Mouse (Mus musculus) CH12.LX (cell line): Measurements from ENCODE around the gene Dnajb13. TPM values are rescaled to one million over a fixed set of nuclear protein-coding genes. Genes with fewer than 3 reads are reported as not detected.

ENCODE experiments used
- DNase-seq: peaks from one replicate; pipeline ENCODE4 v3.0.0-alpha.2; 2013; ENCODE audit errors: extremely low read depth
- H3K27ac ChIP-seq: 2 replicates; pipeline ENCODE4 v1.5.1; 2012; ENCODE audit warnings: low read depth, mild to moderate bottlenecking, control low read depth, moderate library complexity; ENCODE audit not compliant: insufficient read depth
- H3K27me3 ChIP-seq: replicated peaks from 2 replicates; pipeline ENCODE3; 2012; ENCODE audit warnings: inconsistent platforms
- H3K36me3 ChIP-seq, 2 experiments: replicated peaks in 1 of 2; 2 replicates each; pipeline versions ENCODE3 to v1.6.1; 2012; ENCODE audit warnings: inconsistent platforms in 1 of 2, low read length in 1 of 2, mild to moderate bottlenecking in 1 of 2, mixed read lengths in 1 of 2, moderate library complexity in 1 of 2; ENCODE audit not compliant: control insufficient read depth in 1 of 2, insufficient read depth in 1 of 2
- H3K4me1 ChIP-seq, 2 experiments: 2 replicates each; pipeline ENCODE4 v1.6.1; 2012; ENCODE audit warnings: inconsistent platforms in 1 of 2, moderate library complexity in 1 of 2; ENCODE audit not compliant: insufficient read depth in 2 of 2, control insufficient read depth in 1 of 2
- H3K4me2 ChIP-seq: 2 replicates; pipeline ENCODE4 v1.6.1; 2012; ENCODE audit warnings: low read depth, mild to moderate bottlenecking, control low read depth; ENCODE audit not compliant: poor library complexity, insufficient read depth, severe bottlenecking
- H3K4me3 ChIP-seq, 3 experiments: fragments of 150-350 bp in 1 of 3; sonication (generic) in 1 of 3; replicated peaks in 1 of 3; 2 replicates each; pipeline versions ENCODE3 to v1.5.1; 2011 to 2012; ENCODE audit warnings: low read depth in 2 of 3, low read length in 2 of 3, mild to moderate bottlenecking in 2 of 3, moderate library complexity in 2 of 3, control low read depth in 1 of 3, improper control_type of control experiment in 1 of 3, inconsistent platforms in 1 of 3, mixed read lengths in 1 of 3; ENCODE audit not compliant: poor library complexity in 1 of 3
- H3K79me2 ChIP-seq: replicated peaks from 2 replicates; pipeline ENCODE4 v1.6.1; 2012; ENCODE audit warnings: mild to moderate bottlenecking, moderate library complexity; ENCODE audit not compliant: control insufficient read depth, poor library complexity, insufficient read depth, severe bottlenecking; ENCODE audit errors: extremely low read depth
- H3K9ac ChIP-seq: 2 replicates; pipeline ENCODE4 v1.6.1; 2012; ENCODE audit warnings: low read depth, mild to moderate bottlenecking, control low read depth, moderate library complexity; ENCODE audit not compliant: insufficient read depth
- H3K9me3 ChIP-seq: replicated peaks from 2 replicates; pipeline ENCODE3; 2012; ENCODE audit warnings: low read length, inconsistent platforms, mixed read lengths
- BHLHE40 ChIP-seq: IDR thresholded peaks from 2 replicates; pipeline ENCODE4 v1.6.1; 2011; ENCODE audit warnings: mild to moderate bottlenecking, low read depth, low read length, improper control_type of control experiment
- CHD2 ChIP-seq: IDR thresholded peaks from 2 replicates; pipeline ENCODE4 v1.6.1; 2011; ENCODE audit warnings: low read length, improper control_type of control experiment
- HCFC1 ChIP-seq: IDR thresholded peaks from 2 replicates; pipeline ENCODE4 v1.6.1; 2012; ENCODE audit warnings: low read depth, mild to moderate bottlenecking, inconsistent platforms, low read length, improper control_type of control experiment
- IRF4 ChIP-seq: IDR thresholded peaks from 2 replicates; pipeline ENCODE4 v1.6.1; 2014; ENCODE audit warnings: low read depth, mild to moderate bottlenecking, inconsistent platforms, low read length, improper control_type of control experiment
- MEF2A ChIP-seq: IDR thresholded peaks from 2 replicates; pipeline ENCODE4 v1.6.1; 2014; ENCODE audit warnings: low read depth, mild to moderate bottlenecking, inconsistent platforms, low read length, improper control_type of control experiment, borderline replicate concordance
- POLR2A ChIP-seq: IDR thresholded peaks from 2 replicates; pipeline ENCODE4 v1.6.1; 2011; ENCODE audit warnings: low read depth, mild to moderate bottlenecking, improper control_type of control experiment, low read length
- POLR2AphosphoS2 ChIP-seq: IDR thresholded peaks from 2 replicates; pipeline ENCODE4 v1.6.1; 2011; ENCODE audit warnings: low read depth, low read length, improper control_type of control experiment
- SMC3 ChIP-seq: IDR thresholded peaks from 2 replicates; pipeline ENCODE4 v1.6.1; 2011; ENCODE audit warnings: low read depth, low read length, improper control_type of control experiment
- TCF12 ChIP-seq: IDR thresholded peaks from 2 replicates; pipeline ENCODE4 v1.6.1; 2014; ENCODE audit warnings: low read depth, mild to moderate bottlenecking, inconsistent platforms, low read length, improper control_type of control experiment
- USF1 ChIP-seq: IDR thresholded peaks from 2 replicates; pipeline ENCODE4 v1.6.1; 2014; ENCODE audit warnings: low read depth, mild to moderate bottlenecking, inconsistent platforms, low read length, improper control_type of control experiment
- ZMIZ1 ChIP-seq: IDR thresholded peaks from 2 replicates; pipeline ENCODE4 v1.6.1; 2012; ENCODE audit warnings: low read depth, mild to moderate bottlenecking, inconsistent platforms, low read length, improper control_type of control experiment
- ZNF384 ChIP-seq: IDR thresholded peaks from 2 replicates; pipeline ENCODE4 v1.6.1; 2012; ENCODE audit warnings: low read depth, low read length, improper control_type of control experiment, inconsistent platforms
- dilution Hi-C: fragments of 300-500 bp; cut with MboI; formaldehyde crosslinking; loops from 2 replicates; pipeline ENCODE4 v1.14.3; 2020; ENCODE audit warnings: low sequenced_read_pairs; ENCODE audit not compliant: extremely low pct_unique_long_range_greater_than_20kb, extremely low pct_ligation_motif_present
- in situ Hi-C: fragments of 300-500 bp; cut with MboI; formaldehyde crosslinking; loops from 3 replicates; pipeline ENCODE4 v1.14.3; 2019; ENCODE audit warnings: low sequenced_read_pairs, low pct_ligation_motif_present, low pct_unique_long_range_greater_than_20kb, mixed read lengths
- polyA plus RNA-seq: library from polyadenylated mRNA; unstranded; fragments of >175 nt; gene quantifications from 2 replicates; pipeline ENCODE4 v1.2.1, GENCODE M21; 2012; ENCODE audit warnings: low read depth; ENCODE audit not compliant: insufficient read length
- total RNA-seq, 2 experiments: library from RNA; depleted of rRNA; stranded (reverse); fragments of 300-350 nt in 1 of 2; fragments of >200 nt in 1 of 2; gene quantifications; 2 replicates each; pipeline ENCODE4 v1.2.3; 2012 to 2014

Gene Dnajb13
- total and polyA plus RNA-seq, 3 experiments = 13.9 to 32.0 (median 15.6) TPM

DNA sequence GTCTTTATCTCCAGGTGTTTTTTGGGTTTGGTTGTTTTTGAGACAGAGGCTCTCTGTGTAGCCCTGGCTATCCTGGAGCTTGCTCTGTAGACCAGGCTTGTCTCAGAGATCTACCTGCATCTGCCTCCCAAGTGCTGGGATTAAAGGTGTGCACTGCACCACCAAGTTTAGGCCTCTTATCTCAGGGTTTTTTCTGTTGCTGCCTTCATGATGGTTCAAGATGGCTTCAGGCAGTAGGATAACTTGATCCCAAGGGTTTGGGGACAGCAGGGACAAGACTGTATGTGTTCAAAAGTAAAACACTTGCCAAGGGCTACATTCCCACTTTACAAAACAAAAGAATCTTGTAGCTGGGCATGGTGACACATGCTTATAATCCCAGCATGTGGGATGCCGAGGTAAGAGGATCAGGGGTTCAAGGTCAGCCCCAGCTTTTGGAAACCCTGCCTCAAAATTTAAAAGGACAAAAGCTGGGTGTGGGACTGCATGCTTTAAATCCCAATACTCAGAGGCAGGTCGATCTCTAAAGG is 12.9 kb downstream of the Dnajb13 start:
- Histone ChIP-seq H3K4me2 (no peak overlapping the region), H3K79me2 (no peaks in the 10 kb centered on the region), H3K9ac (no peak overlapping the region), H3K27me3 (no peaks in the 10 kb centered on the region), H3K36me3 (peaks cover 41 to 83% of the 10 kb centered on the region in 2 experiments), H3K9me3 (no peaks in the 10 kb centered on the region), H3K4me1 (peaks cover 21 to 94% of the 10 kb centered on the region in 2 experiments), H3K27ac (peak overlapping the region; percentile 62; the same call in 1 of the 2 replicates), H3K4me3 (no peak overlapping the region)
- dilution Hi-C loops = no loop called here
- in situ Hi-C loops = no loop called here
- DNase-seq = peak; percentile 29
- TF ChIP-seq POLR2AphosphoS2 = 0 out of 2 replicates have a peak, but pooled peaks have one; percentile 15
- TF ChIP-seq MEF2A = no peak
- peak; percentile 85 for TF ChIP-seq ZMIZ1
- no peak for TF ChIP-seq IRF4
- TF ChIP-seq BHLHE40 = no peak
- TF ChIP-seq CHD2 = peak; percentile 27

DNA sequence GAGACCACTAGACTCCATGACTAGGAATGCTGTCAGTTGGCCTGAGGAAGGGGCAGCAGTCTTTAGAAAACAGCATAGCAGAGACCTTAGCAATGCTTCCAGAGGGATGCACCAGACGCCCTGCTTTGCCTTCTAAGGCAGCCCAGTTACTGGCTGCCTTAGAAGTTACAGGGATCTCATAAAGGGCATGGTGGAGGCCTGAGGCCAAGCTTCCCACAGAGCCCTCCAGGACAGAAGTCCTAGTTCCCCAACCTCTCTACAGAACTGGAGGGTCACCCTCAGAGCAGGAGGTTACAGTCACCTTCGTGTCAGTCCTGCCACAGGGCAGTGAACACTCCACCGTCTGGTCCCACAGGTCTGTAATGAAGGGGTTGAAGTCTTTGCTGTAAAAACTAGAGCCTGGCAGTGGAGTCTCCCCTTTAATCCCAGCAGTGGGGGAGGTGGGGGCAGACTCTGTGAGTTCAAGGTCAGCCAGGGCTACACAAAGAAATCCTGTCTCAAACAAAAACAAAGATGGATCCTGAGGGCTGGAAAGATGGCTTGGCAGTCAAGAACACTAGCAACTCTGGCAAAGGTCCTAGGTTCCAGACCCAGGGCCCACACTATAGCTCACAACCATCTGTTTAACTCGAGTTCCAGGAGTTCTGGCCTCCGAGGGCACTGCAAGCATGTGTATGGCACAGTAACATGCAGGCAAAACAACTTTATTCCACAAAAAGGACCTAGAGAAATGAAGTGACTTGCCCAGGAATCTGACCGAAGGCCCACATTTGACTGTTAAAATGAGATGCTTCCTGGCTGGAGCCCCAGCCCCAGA is 13.5 kb downstream of the Dnajb13 start:
- in situ Hi-C loops (no loop called here), dilution Hi-C loops (no loop called here)
- no peak overlapping the region for H3K27ac ChIP-seq
- H3K36me3 ChIP-seq = peaks cover 44 to 83% of the 10 kb centered on the region in 2 experiments
- H3K9me3 ChIP-seq = no peaks in the 10 kb centered on the region
- TF ChIP-seq MEF2A (0 out of 2 replicates have a peak, but pooled peaks have one; percentile 19), POLR2AphosphoS2 (peak; percentile 34), HCFC1 (no peak), POLR2A (peak; percentile 16; the same call in 1 of the 2 replicates), ZNF384 (no peak), ZMIZ1 (peak; percentile 36; the same call in 1 of the 2 replicates), USF1 (no peak), TCF12 (no peak), SMC3 (no peak)
- DNase-seq = peak; percentile 29
- no peaks in the 10 kb centered on the region for H3K27me3 ChIP-seq
- no peak overlapping the region for H3K4me3 ChIP-seq
- peaks cover 24 to 94% of the 10 kb centered on the region in 2 experiments for H3K4me1 ChIP-seq
- H3K79me2 ChIP-seq = peaks cover 6% of the 10 kb centered on the region; the same call in 1 of the 2 replicates
- H3K4me2 ChIP-seq = no peak overlapping the region
- H3K9ac ChIP-seq = no peak overlapping the region
